Mouse (Mus musculus): ENCODE measurements around the gene Manbal.

GRCm38 (mm10) chr2:157418206-157418605 lies 50.8 kb downstream of the Manbal start, which contains the start of gene Src:
- TF ChIP-seq CTCF (IDR thresholded peaks at IDR 0.05; ENCODE audit: borderline replicate concordance, extremely low read depth, insufficient read depth, insufficient read length) (no peak), POLR2A (IDR thresholded peaks at IDR 0.05; ENCODE audit: borderline replicate concordance, extremely low read depth, insufficient read depth, insufficient read length, poor library complexity, severe bottlenecking) (no peak)

Measured in brain, embryonic 14.5 days (tissue).